Mouse (Mus musculus): ENCODE results near the gene Ccdc40. TPM values are rescaled to one million over a fixed set of nuclear protein-coding genes. Genes with fewer than 3 reads are reported as not detected.

The Ccdc40 gene
- polyA plus RNA-seq (2014; fragmentation: Illumina TruSeq; extraction: RNeasy Lipid Tissue Mini Kit (QIAGEN cat#74804); ENCODE audit: low replicate concordance): not detected

DNA sequence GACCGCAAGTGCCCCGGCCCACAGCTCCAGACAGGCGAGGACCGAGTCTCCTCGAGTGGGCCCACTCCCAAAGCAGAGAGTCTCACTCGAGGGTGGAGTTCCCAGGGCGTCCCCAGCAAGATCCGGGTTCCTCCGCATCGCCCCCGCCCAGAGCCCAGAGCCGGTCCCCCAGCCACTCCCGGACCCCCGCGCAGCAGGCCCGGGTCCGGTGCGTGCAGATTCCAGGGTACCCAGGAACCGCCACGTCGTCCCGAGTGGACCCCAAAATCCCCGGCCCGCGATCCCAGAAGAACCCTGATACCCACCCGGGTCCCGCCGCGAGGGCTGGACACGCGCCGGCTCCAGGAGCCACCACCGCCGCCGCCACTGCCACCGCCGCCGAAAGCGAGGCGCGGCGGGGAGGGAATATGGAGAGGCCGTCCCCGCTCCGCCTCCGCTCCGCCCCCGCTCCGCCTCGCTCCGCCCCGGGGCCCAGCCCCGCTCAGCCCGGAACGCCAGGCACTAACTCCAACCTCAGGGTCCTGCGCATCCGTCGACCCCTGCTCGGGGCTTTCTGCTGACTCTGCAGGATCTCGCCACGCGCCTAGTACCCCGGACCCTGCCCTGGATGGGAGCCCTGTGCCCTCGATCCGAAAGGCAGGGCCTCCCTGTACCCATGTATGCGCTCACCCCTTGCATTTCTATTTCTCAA lies at the start of gene Ccdc40, which contains the start of gene Tbc1d16:
Ccdc40 (plus strand) TSS at position 482 of the 691 bp plus-strand sequence.
Tbc1d16 (minus strand) TSS at position 409 of the 691 bp plus-strand sequence.

DNA sequence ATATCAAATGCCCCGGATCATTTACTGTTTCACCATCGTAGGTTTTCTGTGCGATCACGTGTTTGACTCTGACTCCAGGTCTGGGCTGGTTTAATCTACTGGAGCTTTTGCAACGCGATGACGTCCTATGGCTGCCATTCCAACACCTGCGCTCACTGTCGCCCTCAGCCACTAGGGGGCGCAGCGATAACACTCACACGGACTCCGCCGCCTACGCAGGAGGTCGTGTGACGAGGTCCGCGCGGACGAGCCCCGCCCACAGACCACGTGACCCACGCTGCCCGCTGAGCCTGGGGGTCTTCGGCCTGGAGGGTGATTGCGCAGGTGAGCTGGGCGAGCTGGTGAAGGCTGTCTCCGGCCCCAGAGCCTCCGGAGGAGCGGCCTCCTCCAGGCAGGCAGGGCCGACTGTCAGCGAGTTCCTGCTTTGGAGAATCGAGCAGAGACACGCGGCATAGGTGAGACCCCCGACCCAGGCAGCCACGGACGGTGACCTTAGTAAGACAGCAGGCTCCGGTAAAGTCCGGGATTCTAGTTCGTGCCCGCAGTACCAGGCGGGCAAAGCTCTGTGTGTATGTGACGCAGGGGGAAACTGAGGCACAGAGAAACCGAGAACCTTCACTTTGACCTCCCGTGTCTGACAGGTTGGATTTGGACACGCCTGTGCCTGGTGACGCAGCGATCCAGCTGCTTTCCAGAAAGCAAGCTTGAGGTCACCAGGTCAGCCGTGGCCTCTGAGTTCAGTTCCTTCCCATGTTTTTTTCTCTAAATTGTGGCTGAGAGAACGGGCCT lies 39.6 kb downstream of the Ccdc40 start, which contains the start of gene Gaa:
Gaa (plus strand) TSS at position 120 of the 789 bp plus-strand sequence.

GRCm38 (mm10) chr11:119299391-119300245 lies 71.2 kb downstream of the Ccdc40 start, which contains the start of gene Eif4a3:
Eif4a3 (minus strand) TSS chr11:119300089.

GRCm38 (mm10) chr11:119307658-119307867 lies 79.2 kb downstream of the Ccdc40 start, which contains the start of gene Card14:
Card14 (plus strand) TSS chr11:119307768.

Other genes starting within 250 kb of the Ccdc40 start
- gene Enpp7, start 240.4 kb upstream of the Ccdc40 start, polyA plus RNA-seq (2014; fragmentation: Illumina TruSeq; extraction: RNeasy Lipid Tissue Mini Kit (QIAGEN cat#74804); ENCODE audit: low replicate concordance): 1.9 TPM
- gene Cbx2, start 205.6 kb upstream of the Ccdc40 start, polyA plus RNA-seq (2014; fragmentation: Illumina TruSeq; extraction: RNeasy Lipid Tissue Mini Kit (QIAGEN cat#74804); ENCODE audit: low replicate concordance): 0.22 TPM
- 1.0 TPM for gene Cbx8, start 187.6 kb upstream of the Ccdc40 start, polyA plus RNA-seq (2014; fragmentation: Illumina TruSeq; extraction: RNeasy Lipid Tissue Mini Kit (QIAGEN cat#74804); ENCODE audit: low replicate concordance)
- gene Cbx4, start 142.4 kb upstream of the Ccdc40 start, polyA plus RNA-seq (2014; fragmentation: Illumina TruSeq; extraction: RNeasy Lipid Tissue Mini Kit (QIAGEN cat#74804); ENCODE audit: low replicate concordance): 3.2 TPM
- 1.0 TPM for gene Tbc1d16, start 73 bp upstream of the Ccdc40 start, polyA plus RNA-seq (2014; fragmentation: Illumina TruSeq; extraction: RNeasy Lipid Tissue Mini Kit (QIAGEN cat#74804); ENCODE audit: low replicate concordance)
- gene Gaa, start 39.3 kb downstream of the Ccdc40 start, polyA plus RNA-seq (2014; fragmentation: Illumina TruSeq; extraction: RNeasy Lipid Tissue Mini Kit (QIAGEN cat#74804); ENCODE audit: low replicate concordance): not detected
- gene Eif4a3, start 71.5 kb downstream of the Ccdc40 start, polyA plus RNA-seq (2014; fragmentation: Illumina TruSeq; extraction: RNeasy Lipid Tissue Mini Kit (QIAGEN cat#74804); ENCODE audit: low replicate concordance): 31.3 TPM
- gene Card14, start 79.2 kb downstream of the Ccdc40 start, polyA plus RNA-seq (2014; fragmentation: Illumina TruSeq; extraction: RNeasy Lipid Tissue Mini Kit (QIAGEN cat#74804); ENCODE audit: low replicate concordance): not detected
- 0.74 TPM for gene Sgsh, start 127.0 kb downstream of the Ccdc40 start, polyA plus RNA-seq (2014; fragmentation: Illumina TruSeq; extraction: RNeasy Lipid Tissue Mini Kit (QIAGEN cat#74804); ENCODE audit: low replicate concordance)
- 1.4 TPM for gene Slc26a11, start 127.0 kb downstream of the Ccdc40 start, polyA plus RNA-seq (2014; fragmentation: Illumina TruSeq; extraction: RNeasy Lipid Tissue Mini Kit (QIAGEN cat#74804); ENCODE audit: low replicate concordance)
- 115 TPM for gene Rnf213, start 164.5 kb downstream of the Ccdc40 start, polyA plus RNA-seq (2014; fragmentation: Illumina TruSeq; extraction: RNeasy Lipid Tissue Mini Kit (QIAGEN cat#74804); ENCODE audit: low replicate concordance)